Mouse (Mus musculus) embryonic facial prominence, embryonic 10.5 days (tissue): ENCODE results near the gene Alg5. TPM values are rescaled to one million over a fixed set of nuclear protein-coding genes. Genes with fewer than 3 reads are reported as not detected.
"Not testable (repeated sequence)": the region's sequence is repeated elsewhere in the genome, so short reads cannot be mapped to it uniquely, and the experiment has no call there.

ENCODE experiments used
- DNase-seq: peaks from one replicate; pipeline ENCODE4 v3.0.0-alpha.2; 2017; ENCODE audit warnings: low spot score
- H3K27ac ChIP-seq: fragments of 300-500 bp; sonication (generic); replicated peaks from 2 replicates; pipeline ENCODE4 v1.5.1; 2016; ENCODE audit warnings: mild to moderate bottlenecking
- H3K27me3 ChIP-seq: fragments of 300-500 bp; sonication (generic); replicated peaks from 2 replicates; pipeline ENCODE4 v1.6.1; 2016; ENCODE audit warnings: low read depth, mild to moderate bottlenecking; ENCODE audit not compliant: poor library complexity, severe bottlenecking
- H3K36me3 ChIP-seq: fragments of 300-500 bp; sonication (generic); replicated peaks from 2 replicates; pipeline ENCODE4 v1.6.1; 2016; ENCODE audit warnings: mild to moderate bottlenecking, moderate library complexity
- H3K4me1 ChIP-seq: fragments of 300-500 bp; sonication (generic); 2 replicates; pipeline ENCODE4 v1.6.1; 2016
- H3K4me3 ChIP-seq: fragments of 300-500 bp; sonication (generic); 2 replicates; pipeline ENCODE4 v1.5.1; 2016; ENCODE audit warnings: mild to moderate bottlenecking, moderate library complexity
- H3K9me3 ChIP-seq: fragments of 300-500 bp; sonication (generic); 2 replicates; pipeline ENCODE4 v1.6.1; 2016; ENCODE audit warnings: mild to moderate bottlenecking
- WGBS: fragments of 180-500 bp; shearing (Covaris S2); methylation state at CpG from one replicate; pipeline ENCODE4 v1.1.7; 2016; 5-methylcytosine and 5-hydroxymethylcytosine counted together
- polyA plus RNA-seq: library from polyadenylated mRNA; unstranded; fragments of >200 nt; fragmentation: Nextera tagmentation; extraction: Ambion mirVana; gene quantifications from 2 replicates; pipeline ENCODE4 v1.2.1, GENCODE M21; 2016

Alg5 gene
- 41.0 and 42.1 TPM in 2 replicates for polyA plus RNA-seq

- Histone ChIP-seq H3K27ac (peak within 1 kb of the TSS; percentile 98), H3K9me3 (no peaks in the 10 kb centered on the region), H3K27me3 (no peaks in the 10 kb centered on the region), H3K4me1 (peaks cover 21% of the 10 kb centered on the region), H3K4me3 (peak within 1 kb of the TSS; percentile 89), H3K36me3 (peaks cover 61% of the 10 kb centered on the region)
- under 1% methylated on average over 65 of the region's 65 CpGs for WGBS
- DNase-seq, result peak; percentile 96
Observed at GRCm38 (mm10) chr3:54735247-54736046, at the start of gene Alg5, which contains the start of gene Exosc8. Alg5 (plus strand) TSS chr3:54735539. Exosc8 (minus strand) TSS chr3:54735393.

GRCm38 (mm10) chr3:54687245-54687644, 48.1 kb upstream of the Alg5 start:
- Histone ChIP-seq H3K36me3 (no peaks in the 10 kb centered on the region), H3K9me3 (no peaks in the 10 kb centered on the region), H3K4me1 (peaks cover 3% of the 10 kb centered on the region; the same call in 1 of the 2 replicates), H3K4me3 (no peak overlapping the region), H3K27me3 (peaks cover 6% of the 10 kb centered on the region; the same call in 1 of the 2 replicates), H3K27ac (no peak overlapping the region)
- DNase-seq, result no peak
- 70% methylated on average over 2 of the region's 2 CpGs for WGBS

GRCm38 (mm10) chr3:54689091-54689490, 46.2 kb upstream of the Alg5 start:
- H3K36me3 ChIP-seq, result no peaks in the 10 kb centered on the region
- 58% methylated on average over 2 of the region's 2 CpGs for WGBS
- H3K4me3 ChIP-seq, result no peak overlapping the region
- H3K4me1 ChIP-seq, result peaks cover 3% of the 10 kb centered on the region; the same call in 1 of the 2 replicates
- H3K9me3 ChIP-seq, result no peaks in the 10 kb centered on the region
- no peak overlapping the region for H3K27ac ChIP-seq
- DNase-seq, result no peak
- H3K27me3 ChIP-seq, result peaks cover 6% of the 10 kb centered on the region; the same call in 1 of the 2 replicates

GRCm38 (mm10) chr3:54692202-54693055, 42.9 kb upstream of the Alg5 start, which contains the start of gene Supt20:
Supt20 (plus strand) TSS chr3:54692807.
- DNase-seq, result peak; percentile 97
- peaks cover 3% of the 10 kb centered on the region; the same call in 1 of the 2 replicates for H3K4me1 ChIP-seq
- peaks cover 6% of the 10 kb centered on the region; the same call in 1 of the 2 replicates for H3K27me3 ChIP-seq
- peak within 1 kb of the TSS; percentile 85 for H3K4me3 ChIP-seq
- peaks cover 31% of the 10 kb centered on the region for H3K36me3 ChIP-seq
- 2% methylated on average over 65 of the region's 65 CpGs for WGBS
- H3K9me3 ChIP-seq, result no peaks in the 10 kb centered on the region
- peak within 1 kb of the TSS; percentile 93 for H3K27ac ChIP-seq

GRCm38 (mm10) chr3:54693056-54693415, 42.3 kb upstream of the Alg5 start:
- WGBS, result under 1% methylated on average over 8 of the region's 8 CpGs
- DNase-seq, result no peak
- peak overlapping the region; percentile 93 for H3K27ac ChIP-seq

GRCm38 (mm10) chr3:54699759-54700301, 35.5 kb upstream of the Alg5 start:
- Histone ChIP-seq H3K9me3 (no peaks in the 10 kb centered on the region), H3K4me3 (no peak overlapping the region), H3K27me3 (no peaks in the 10 kb centered on the region), H3K27ac (no peak overlapping the region), H3K4me1 (no peaks in the 10 kb centered on the region), H3K36me3 (peaks cover 96% of the 10 kb centered on the region)
- no peak for DNase-seq
- 87% methylated on average over 5 of the region's 5 CpGs for WGBS

More at GRCm38 (mm10) chr3:54693056-54693415, 42.3 kb upstream of the Alg5 start:
- peak overlapping the region; percentile 85 for H3K4me3 ChIP-seq
- H3K27me3 ChIP-seq, result peaks cover 6% of the 10 kb centered on the region; the same call in 1 of the 2 replicates
- peaks cover 3% of the 10 kb centered on the region; the same call in 1 of the 2 replicates for H3K4me1 ChIP-seq
- H3K9me3 ChIP-seq, result no peaks in the 10 kb centered on the region
- H3K36me3 ChIP-seq, result peaks cover 37% of the 10 kb centered on the region

GRCm38 (mm10) chr3:54704106-54704505, 31.2 kb upstream of the Alg5 start:
- WGBS, result 96% methylated on average over 8 of the region's 8 CpGs
- H3K4me3 ChIP-seq, H3K4me1 ChIP-seq, H3K27me3 ChIP-seq, H3K27ac ChIP-seq, H3K9me3 ChIP-seq, DNase-seq: not testable (repeated sequence)
- peaks cover 96% of the 10 kb centered on the region for H3K36me3 ChIP-seq

GRCm38 (mm10) chr3:54708972-54709371, 26.4 kb upstream of the Alg5 start:
- WGBS, result 87% methylated on average over 9 of the region's 9 CpGs
- Histone ChIP-seq H3K36me3 (peaks cover 98% of the 10 kb centered on the region), H3K27me3 (no peaks in the 10 kb centered on the region), H3K4me3 (no peak overlapping the region), H3K27ac (no peak overlapping the region), H3K9me3 (no peaks in the 10 kb centered on the region), H3K4me1 (no peaks in the 10 kb centered on the region)
- no peak for DNase-seq

- Histone ChIP-seq H3K27ac (no peak within 1 kb of the TSS), H3K9me3 (no peaks in the 10 kb centered on the region), H3K27me3 (no peaks in the 10 kb centered on the region), H3K4me1 (no peaks in the 10 kb centered on the region), H3K36me3 (peaks cover 100% of the 10 kb centered on the region), H3K4me3 (no peak within 1 kb of the TSS)
- DNase-seq, result no peak
- 89% methylated on average over 6 of the region's 6 CpGs for WGBS
Observed at GRCm38 (mm10) chr3:54714253-54714652, 21.1 kb upstream of the Alg5 start, which contains the start of gene Gm21958. Gm21958 (minus strand) TSS chr3:54714353.

- Histone ChIP-seq H3K4me3 (no peak overlapping the region), H3K27ac (no peak overlapping the region), H3K36me3 (peaks cover 97% of the 10 kb centered on the region), H3K4me1 (no peaks in the 10 kb centered on the region), H3K27me3 (no peaks in the 10 kb centered on the region), H3K9me3 (no peaks in the 10 kb centered on the region)
- WGBS, result 93% methylated on average over 6 of the region's 6 CpGs
- no peak for DNase-seq
Observed at GRCm38 (mm10) chr3:54715461-54715860, 19.9 kb upstream of the Alg5 start.

GRCm38 (mm10) chr3:54717348-54717747, 18.0 kb upstream of the Alg5 start:
- Histone ChIP-seq H3K36me3 (peaks cover 97% of the 10 kb centered on the region), H3K9me3 (no peaks in the 10 kb centered on the region), H3K27ac (no peak overlapping the region), H3K4me3 (no peak overlapping the region), H3K4me1 (no peaks in the 10 kb centered on the region), H3K27me3 (no peaks in the 10 kb centered on the region)
- 85% methylated on average over 6 of the region's 6 CpGs for WGBS
- no peak for DNase-seq

- H3K4me3 ChIP-seq, result no peak overlapping the region
- no peak for DNase-seq
- H3K9me3 ChIP-seq, result no peaks in the 10 kb centered on the region
- no peaks in the 10 kb centered on the region for H3K4me1 ChIP-seq
- H3K36me3 ChIP-seq, result peaks cover 97% of the 10 kb centered on the region
- H3K27ac ChIP-seq, result no peak overlapping the region
- no peaks in the 10 kb centered on the region for H3K27me3 ChIP-seq
- 65% methylated on average over 3 of the region's 3 CpGs for WGBS
Observed at GRCm38 (mm10) chr3:54718947-54719346, 16.4 kb upstream of the Alg5 start.
